Mouse (Mus musculus): ENCODE measurements around the gene Dmbx1.

DNA sequence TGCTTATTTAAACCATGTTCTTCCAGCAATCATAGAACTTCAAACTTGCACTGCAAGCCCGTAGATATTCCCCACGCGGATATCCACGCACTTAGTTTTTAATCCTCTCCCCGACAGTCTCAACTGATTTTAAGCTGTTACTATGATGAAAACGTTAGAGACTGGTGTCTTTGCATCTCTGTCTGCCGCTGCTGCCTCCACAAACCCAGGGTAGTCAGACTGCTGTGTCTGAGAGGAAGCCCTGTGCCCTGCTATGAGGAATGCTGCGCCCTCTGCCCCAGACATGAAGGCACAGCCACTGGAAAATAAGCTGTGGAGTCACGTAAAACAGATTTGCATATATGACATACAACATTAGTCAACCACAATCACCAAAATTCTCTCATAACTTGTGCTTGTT is 60.9 kb downstream of the Dmbx1 start:
- TF ChIP-seq CTCF (IDR thresholded peaks at IDR 0.05; ENCODE audit: low read depth) = no peak
- no peak for TF ChIP-seq EP300 (IDR thresholded peaks at IDR 0.05; ENCODE audit: low read depth)

Data from liver, embryonic 14.5 days (tissue).